Mouse (Mus musculus) CD4-positive, CD25-positive, alpha-beta regulatory T cell, adult 2 months (primary cell): ENCODE data around the gene Ppp1r13l.

Experiments
- DNase-seq: peaks from one replicate; pipeline ENCODE4 v3.0.0-alpha.2; 2012; ENCODE audit warnings: low read depth, low spot score

Gene Ppp1r13l

DNA sequence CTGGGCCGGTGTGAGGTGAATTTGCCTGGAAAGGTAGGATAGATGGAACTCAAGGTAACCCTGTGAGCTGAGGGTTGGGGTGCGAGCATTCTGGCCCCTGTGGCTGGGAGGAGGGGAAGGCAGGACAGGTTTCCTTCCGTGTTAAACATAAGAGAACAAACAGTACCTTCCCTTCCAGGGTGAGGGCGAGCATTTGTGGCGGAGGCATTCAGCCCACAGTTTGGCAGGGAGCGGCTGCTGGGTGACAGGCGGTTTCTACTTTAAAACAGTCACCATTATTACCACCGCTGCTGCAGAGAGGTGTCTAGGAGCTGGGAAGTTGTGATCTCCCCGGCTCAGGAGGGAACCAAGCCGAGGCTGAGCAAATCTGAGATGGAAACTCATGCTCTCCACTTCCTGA lies 22.4 kb upstream of the Ppp1r13l start:
- no peak for DNase-seq

DNA sequence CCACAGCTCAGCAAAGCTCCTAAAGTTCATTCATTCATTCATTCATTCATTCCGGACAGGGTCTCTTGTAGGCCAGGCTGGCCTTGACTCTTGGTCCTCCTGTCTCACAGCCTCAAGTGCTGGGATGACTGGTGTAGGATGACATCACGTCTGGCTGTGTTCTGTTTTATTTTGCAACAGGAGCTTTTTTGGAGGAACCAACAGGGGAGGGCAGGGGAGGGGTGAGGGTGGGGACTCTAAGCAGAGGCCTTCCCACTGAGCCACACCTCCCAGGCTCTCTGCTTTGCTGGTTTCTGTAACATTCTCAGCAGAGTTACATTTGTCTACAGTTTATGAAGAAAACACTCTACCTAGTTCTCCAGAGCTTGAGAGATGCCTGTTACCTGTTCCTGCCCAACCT lies 21.5 kb upstream of the Ppp1r13l start:
- no peak for DNase-seq

DNA sequence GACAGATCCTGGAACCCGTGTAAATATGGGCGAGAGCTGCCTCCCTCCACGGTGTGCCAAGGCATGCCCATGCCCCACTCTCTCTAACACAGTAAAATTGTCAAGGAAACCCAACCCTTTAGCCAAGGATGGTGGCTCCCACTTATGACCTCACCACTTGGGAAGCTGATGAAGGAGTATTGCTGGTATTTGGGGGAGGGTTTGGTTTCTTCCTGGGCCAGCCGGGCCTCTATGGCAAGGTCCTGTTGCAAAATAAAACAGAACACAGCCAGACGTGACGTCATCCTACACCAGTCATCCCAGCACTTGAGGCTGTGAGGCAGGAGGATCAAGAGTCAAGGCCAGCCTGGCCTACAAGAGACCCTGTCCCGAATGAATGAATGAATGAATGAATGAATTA lies 21.0 kb upstream of the Ppp1r13l start:
- no peak for DNase-seq

DNA sequence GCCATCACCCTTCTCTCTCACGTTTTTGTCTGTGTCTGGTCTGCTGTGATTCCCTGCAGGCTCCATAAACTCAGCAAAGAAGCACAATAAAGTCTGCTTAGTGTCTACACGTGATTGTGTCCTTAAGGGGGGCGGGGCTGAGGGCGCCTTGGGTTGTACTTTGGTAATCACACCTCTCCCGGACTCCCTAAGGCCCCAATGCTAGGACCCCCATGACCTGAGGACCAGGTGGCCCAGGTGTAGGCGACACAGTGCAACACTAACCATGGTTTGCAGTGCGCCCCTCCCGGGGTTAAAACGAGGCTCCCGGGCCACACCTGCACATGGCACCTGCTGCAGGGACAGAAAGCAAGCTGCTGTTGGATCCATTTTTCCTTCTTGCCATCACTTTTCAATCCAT lies 18.3 kb upstream of the Ppp1r13l start:
- DNase-seq, result no peak

DNA sequence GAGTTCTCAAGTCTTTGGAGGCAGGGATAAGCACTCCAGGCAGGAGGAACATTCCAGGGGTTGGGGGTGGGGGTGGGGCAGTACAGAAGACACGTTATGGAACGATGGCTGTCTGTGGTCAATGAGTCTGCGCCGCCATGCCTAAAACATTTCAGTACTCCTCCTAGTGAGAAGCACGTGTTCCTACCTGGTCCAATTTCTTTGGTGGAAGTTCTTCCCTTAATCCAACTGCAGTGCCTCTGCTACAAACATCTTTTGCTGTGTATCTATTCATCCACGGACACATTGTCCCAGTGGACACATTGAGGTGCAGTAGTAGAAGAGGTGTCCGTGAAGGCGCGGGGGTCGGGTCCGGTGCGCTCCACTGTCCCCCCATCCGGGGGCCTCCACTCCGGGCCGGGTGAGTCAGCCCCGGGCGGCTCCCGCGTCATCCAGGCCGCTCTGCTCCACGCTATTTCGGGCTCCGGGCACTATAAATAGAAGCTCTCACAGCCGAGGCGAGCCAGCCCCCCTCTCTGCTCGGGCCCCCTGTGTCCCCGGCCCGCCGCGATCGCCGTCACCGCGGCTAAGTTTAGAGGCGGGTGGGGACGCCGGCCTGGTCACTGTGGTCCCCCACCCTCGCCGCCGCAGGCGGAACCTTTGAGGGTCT lies 17.7 kb upstream of the Ppp1r13l start:
- DNase-seq, result no peak

DNA sequence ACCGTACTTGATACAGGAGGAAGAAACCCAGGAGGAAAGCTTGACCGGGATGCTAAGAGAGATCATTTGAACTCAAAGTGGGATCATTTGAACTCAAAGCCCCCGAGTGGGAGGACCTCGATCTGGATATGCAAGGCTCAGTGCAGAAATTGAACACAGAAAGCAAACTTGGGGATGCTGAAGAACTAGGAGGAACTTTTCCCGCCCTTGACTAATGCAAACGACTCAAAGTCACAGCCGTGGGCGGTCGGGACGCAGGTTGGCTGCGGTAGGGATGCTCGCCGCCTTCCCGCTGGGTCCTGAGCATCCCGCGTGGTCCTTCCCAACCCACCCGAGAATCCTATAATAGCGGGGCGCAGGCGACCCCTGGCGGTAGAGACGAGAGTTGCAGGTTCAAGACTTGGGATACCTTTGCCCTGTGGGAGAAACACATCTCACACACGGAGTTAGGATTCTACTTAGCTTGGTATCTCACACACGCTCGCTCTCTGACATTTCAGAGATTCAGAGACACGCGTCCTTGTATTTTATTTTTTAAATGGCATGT lies 17.0 kb upstream of the Ppp1r13l start:
- DNase-seq, result peak; percentile 86

DNA sequence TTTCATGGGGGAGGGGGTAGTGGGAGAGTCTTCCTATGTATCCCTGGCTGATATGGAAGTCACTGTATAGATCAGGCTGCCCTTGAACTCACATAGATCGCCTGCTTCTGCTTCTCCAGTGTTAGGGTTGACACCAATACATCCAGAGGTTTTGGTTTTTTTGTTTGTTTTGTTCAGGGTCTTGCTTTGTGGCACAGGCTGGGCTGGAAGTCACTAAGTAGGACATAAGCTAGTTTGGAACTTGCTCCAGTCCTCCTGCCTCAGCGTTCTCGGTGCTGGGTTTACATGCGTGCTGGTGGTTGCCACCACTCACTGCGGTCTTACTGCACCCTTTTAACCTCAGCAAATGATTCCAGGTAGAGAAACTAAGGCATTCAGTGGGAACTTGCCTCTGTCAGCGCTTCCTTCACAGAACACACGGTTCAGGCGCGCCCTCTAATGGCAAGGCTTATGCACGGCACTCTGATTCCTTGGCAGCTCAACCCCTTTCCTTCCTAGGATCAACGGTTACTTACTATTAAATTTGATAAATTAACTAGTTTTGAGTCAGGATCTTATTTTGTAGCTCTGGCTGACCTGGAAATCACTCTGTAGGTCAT lies 16.2 kb upstream of the Ppp1r13l start:
- DNase-seq, result peak; percentile 90

DNA sequence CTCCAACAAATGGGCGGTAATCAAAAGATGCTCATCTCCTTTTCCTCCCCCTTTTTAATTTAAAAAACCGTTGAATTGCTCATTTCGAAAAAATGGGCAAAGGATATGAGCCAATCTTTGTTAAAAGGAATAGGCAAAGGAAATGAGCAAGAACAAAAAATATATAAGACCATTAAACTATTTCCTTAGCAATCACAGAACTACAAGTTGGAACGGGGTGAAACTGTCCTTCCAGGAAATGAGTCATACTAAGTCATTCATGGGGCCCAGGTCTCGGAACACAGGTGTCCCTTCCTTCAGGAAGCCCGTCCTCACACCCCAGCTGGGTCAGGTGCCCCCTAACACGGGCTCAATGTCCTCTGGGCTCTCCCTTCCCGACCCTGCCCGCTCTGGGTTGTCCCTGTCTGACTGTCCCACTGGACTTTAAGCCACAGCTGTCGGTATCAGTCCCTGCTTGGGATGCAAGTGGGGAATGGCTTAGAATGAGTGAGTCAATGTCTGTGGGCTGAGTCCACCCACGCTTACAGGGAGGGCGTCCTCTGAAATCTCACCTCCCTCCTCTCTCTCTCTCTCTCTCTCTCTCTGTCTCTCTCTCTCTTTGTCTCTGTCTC lies 15.2 kb upstream of the Ppp1r13l start, which contains the start of gene Ercc1:
Ercc1 (plus strand) TSS at position 542 of the 611 bp plus-strand sequence.
- DNase-seq, result no peak

DNA sequence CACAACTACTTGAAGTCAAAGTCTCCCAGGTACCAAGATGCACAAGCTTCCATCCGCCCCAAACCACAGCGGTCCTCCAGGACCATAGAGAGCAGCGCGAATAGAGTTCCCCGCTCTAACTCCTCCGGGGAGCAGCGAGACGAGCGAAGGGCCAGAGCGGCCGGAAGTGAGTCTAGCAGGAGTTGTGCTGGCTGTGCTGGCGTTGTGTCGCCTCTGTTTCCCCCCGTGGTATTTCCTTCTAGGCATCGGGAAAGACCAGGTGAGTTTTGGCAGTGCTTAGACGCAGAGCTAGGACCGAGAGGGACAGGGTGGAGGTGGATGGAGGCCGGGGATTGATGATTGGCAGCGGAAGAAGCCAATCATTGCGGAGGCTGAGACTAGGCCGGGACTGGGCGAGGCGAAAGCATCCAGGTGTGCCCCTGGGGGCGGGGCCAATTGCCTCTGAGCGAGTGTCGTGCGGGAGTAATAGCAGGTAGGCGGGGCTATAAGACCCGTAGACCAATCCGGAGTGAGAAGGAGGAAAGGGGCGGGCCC lies 14.5 kb upstream of the Ppp1r13l start:
- DNase-seq, result peak; percentile 99

DNA sequence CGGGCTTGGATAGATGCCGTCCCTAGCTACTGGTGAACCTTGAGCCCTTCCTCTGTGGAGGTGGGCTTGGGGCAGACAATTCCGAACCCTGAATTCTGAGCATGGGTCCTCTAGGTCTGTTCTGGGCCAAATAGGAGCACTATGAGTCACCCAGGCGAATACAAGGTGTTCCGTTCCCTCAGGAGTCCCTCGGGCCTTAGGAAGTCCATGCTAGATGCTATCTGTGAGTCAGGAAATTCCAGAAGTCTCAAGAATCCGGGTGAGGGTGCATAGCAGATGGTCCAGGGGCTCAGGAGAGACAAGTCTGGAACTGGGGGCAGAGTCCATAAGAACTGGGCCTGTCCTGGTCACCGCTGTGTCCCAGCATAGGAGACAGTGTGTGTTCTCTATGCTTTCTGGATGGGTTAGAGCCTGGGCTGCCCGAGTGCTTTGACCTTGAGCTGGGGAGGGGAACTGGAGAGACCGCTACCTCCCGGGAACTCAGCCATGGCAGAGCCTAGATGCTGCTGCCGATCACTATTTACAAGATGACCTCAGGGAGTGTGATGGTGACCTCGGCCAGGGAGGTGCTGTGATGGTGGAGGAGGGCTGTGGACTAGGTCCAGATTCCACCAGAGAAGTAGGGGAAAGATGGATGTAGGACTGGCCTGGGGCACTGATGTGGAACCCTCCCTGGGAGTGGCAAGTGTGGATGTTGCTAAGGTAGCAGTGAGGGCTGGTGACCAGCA lies 10.2 kb upstream of the Ppp1r13l start:
- DNase-seq, result no peak

DNA sequence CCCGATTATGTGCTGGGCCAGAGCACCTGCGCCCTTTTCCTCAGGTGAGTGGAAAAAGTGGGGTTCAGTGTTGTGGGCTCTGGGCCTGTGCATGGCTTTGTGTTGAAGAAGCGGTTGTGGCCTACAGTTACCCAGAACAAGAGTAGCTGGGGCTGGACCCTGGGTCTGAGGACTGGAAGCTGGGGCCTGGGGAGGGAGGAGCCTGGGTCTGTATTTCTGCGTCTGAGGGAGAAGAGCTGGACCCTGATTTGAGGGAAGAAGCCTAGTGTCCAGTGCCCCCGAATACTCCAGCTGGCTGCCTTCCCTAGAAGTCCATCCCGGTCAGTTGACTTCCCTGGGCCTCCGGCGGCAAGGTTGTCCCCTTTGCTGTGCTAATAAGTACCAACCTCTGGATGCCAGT lies 9.3 kb upstream of the Ppp1r13l start:
- DNase-seq, result no peak

DNA sequence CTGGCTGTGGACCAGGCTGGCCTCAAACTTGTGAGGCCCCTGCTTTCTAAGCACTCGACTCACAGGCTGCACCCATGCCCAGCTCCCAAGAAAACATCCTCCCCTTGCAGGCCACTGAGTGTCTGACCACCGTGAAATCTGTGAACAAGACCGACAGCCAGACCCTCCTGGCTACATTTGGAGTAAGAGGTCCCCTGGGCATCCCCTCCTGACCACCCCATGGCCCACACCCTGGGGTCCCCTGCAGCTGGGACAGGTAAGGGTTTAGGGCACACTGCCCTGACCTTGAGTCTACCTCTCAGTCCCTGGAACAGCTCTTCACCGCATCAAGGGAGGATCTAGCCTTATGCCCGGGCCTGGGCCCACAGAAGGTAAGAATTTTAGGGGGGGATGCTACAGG lies 4.6 kb upstream of the Ppp1r13l start:
- no peak for DNase-seq

DNA sequence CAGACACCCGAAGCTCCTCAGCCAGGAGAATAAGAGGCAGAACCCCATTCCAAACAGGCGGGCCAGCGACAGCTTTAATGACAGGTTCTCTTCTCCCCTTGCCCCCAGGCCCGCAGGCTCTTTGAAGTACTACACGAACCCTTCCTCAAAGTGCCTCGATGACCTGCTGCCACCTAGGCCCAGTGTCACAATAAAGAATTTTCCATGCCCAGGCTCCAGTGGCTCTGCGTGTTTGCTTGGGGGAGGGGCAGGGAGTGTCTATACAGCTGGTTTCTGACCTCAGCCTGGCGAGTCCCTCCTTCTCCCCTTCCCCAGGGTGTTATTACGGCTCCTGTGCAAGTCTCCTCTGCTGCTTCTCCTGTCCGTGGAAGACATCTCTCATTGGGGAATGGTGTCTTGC lies 3.2 kb upstream of the Ppp1r13l start:
- DNase-seq, result no peak

DNA sequence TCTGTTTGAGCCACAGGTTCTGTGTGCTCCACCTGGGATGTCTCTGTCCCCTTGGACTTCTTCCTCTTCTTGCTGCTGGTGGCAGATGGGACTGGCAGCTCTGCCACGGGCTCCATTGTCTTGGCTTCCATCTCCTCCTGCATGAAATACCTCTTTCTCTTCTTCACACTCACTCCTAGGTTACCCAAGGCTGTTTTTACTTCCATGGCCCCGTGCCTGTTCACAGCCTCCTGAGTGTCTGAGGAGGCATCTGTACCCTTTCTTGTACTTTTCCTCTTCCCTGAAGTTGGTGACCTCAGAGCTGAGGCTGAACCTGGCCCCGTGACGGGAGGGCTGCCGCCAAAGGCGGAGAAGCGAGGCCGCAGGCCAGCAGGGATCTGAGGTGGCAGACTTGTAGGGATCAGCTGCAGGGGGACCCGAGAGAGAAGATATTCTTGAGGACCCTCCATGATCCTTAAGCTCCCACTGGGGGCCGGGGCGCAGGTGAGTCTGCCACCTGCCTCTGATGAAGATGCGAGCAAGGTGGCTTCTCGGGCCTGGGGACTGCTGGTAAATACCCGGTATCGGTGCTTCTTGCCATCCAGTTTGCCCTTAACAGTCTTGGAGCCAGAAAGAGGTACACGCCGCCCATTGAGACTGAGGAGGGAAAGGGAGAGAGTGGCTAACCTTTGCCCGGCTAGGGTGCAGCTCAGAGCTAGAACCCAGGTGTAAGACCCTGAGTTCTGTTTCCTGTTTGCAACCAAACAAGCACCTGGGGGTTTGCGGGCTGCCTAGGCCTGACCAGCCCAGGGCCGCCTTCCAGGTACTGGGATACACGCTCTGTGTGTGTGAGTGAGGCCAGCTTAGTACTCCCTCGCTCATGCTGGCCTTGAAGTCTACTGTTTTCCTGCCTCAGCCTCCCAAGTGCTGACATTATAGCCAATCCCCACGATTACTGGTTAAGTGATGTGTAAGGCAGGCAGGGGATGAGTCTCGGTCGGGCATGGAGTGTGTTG lies 1.9 kb upstream of the Ppp1r13l start:
- no peak for DNase-seq

DNA sequence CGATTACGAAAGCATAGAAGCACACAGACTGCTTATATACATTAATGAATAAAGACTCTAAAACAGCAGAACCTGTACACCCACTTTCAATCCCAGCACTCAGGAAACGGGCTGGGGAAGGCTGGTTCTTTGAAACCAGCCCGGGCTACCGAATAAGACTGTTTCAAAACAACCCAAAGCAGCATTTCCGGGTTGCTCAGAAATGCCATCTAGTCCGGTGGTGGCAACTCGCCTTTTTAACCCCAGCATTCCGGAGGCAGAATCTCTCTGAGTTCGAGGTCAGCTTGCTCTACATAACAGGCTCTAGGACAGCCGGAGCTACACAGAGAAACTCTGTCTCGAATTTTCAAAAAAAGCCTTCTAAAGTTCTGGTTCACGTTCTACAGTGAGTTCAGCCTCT lies 915 bp upstream of the Ppp1r13l start:
- peak; percentile 32 for DNase-seq

DNA sequence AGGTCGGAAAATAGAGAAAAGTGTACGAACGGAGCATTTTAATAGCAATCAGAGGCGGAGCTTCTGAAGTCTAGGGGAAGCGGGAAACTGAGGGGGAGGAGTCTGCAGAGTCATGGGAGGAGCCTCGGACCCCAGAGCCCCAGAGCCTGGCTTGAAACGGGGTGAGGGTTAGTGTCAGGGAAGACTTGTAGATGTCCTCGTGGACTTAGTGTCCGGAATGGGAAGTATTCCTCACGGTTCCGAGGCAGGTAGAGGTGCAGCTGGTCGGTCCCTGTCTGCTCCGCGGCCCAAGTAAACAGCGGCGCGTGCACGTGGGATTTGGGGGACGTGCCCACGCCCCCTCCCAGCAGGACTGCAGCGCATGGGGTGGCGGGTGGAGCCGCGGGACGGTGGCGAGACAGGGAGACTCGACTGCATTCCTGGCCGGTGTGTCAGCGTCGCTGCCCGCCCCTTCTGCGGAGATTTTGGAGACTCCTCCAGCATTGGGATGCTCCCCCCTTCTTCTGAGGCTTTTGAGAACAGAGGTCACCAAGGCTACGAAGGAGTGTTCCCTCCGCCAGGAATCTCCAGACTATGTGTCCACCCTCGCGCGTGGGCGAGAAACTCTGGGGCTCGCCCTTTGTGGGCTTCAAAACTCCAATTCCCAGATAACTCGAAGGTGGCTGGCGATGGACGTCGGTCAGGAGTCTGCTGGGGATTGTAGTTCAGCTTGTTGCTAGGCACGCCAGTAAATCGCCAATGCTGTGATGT lies 518 bp downstream of the Ppp1r13l start:
- no peak for DNase-seq

DNA sequence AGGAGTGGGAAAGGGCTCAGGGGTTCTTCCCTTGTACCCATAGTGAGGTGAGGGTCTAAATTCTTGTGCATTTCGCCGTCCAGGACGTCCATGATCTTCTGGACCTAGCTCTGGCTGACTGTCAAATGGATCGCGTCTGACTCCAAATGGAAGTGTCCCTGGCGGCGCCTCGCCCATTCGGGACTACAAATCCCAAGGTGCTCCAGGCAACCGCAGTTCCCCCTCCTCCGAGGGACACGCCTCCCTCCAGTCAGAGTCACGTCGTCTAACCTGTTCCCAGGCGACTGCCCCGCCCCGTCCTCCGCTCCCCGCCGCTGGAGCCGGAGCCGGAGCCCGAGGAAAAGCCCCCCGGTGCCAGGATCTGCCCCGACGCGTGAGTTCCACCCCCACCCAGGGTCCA lies 1.4 kb downstream of the Ppp1r13l start:
- DNase-seq, result peak; percentile 79

DNA sequence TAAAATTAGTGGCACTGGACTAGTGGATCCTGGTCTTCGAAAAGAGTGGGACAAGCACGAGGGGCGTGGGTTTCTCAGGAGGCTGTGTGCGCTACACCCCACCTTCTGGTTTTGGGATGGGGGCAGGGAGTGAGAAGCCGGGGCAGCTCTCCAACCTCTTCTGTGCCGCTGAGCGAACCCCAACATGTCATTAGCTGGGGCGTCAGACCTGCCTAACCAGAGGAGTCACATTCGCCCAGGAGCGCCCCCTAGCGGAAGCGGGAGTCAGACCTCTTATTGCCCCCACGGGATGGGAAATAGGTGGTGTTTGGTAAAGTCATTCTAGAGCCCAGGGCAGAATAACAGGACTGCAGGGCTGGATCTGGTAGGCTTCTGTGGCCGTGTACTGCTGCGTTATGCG lies 2.2 kb downstream of the Ppp1r13l start:
- DNase-seq, result peak; percentile 92

DNA sequence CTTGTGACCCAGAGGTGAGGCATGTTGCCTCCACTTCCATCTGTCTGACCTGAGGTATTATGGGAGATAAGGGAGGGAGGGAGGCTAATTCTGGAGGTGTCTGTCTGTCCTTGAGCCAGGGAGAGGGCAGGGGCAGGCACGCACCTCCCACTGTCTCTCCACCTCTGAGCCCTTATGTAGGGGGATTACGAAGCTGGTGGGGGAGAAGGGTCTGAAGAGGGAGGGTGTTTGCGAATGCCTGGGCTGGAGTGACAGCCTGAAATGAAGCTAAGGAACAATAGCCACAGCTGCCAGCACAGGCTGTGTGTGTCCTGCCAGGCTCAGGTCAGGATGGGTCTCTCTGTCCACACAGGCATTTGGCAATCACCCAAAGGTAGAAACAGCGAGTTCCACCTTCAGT lies 2.7 kb downstream of the Ppp1r13l start:
- DNase-seq, result no peak

DNA sequence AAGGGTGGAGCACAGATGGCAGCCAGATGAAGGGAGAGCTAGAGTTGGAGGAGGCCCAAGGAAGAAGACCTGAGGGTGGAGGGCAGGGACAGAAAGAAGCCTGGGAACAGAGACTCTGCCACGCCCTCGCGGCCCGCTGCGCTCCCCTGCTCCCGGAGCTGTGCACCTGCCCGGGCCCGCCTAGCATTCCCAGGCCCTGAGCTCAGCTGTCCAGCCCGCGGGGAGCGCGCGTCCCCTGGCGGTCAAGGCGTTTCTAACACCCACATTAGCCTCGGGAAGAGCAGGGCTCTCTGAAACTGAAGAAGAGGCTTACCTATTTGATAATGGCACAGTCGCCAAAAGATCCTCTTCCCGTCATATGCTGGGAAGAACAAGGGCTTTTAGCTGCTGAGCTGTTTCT lies 4.3 kb downstream of the Ppp1r13l start:
- peak; percentile 83 for DNase-seq
